Mouse (Mus musculus): Measurements from ENCODE around the gene Psph.

The Psph gene

DNA sequence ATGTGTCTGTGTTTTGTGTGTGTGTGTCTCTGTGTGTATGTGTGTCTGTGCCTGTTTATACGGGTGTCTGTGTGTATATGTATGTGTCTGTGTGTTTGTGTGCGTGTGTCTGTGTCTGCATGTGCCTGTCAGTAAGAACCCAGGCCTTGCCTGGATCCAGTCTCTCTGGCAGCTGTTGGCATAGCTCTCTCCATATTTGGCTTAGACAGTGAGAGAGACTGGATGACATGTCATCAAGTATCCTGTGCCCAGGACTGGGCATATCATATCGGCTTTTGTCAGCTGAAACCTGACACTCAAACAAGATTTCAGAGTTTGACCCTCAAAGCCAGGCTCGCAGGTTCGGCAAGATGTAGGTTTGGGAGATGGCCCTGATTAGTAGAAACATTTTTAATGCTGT lies 56.2 kb downstream of the Psph start:
- no peak for DNase-seq

- peak; percentile 19 for DNase-seq
Measured at GRCm38 (mm10) chr5:129730344-129730743, 56.9 kb downstream of the Psph start.

DNA sequence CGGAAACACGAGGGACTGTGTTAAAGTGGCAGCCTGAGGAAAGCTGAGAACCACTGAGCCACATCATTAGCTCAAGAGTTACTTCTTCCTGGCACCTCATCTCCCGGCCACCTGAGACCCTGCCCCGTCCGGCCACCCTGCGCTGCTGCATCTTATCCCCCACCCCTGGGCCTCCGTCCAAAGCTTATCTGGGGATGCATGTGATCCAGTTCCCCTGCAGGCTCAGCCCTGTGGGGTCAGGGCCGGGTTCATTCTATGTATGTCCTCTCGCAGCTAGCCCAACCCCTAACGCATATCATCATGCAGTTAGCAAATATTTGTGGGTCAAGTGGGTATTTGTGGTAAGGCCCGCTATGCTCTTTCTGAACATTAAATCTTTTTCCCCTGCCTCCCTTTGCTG lies 58.0 kb downstream of the Psph start:
- DNase-seq = peak; percentile 17

DNA sequence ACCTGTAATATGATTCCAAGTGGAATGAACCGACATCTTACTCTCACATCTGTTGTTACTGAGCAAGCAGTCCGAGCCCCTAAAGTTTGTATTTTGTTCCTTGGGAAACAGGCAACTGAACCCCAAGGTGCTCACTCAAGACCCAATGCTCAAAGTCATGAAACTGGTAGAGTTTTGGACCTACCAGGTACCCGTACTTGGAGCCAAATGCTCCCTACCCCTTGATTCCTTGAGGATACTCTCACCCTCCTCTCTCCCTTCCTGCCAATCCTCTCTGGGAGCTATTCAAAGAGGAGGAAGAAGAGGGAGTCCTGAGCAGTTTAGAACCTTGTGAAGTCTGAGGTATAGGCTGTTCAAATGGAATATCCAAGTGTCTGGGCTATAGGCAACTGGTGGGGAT lies 60.5 kb downstream of the Psph start:
- DNase-seq = no peak

DNA sequence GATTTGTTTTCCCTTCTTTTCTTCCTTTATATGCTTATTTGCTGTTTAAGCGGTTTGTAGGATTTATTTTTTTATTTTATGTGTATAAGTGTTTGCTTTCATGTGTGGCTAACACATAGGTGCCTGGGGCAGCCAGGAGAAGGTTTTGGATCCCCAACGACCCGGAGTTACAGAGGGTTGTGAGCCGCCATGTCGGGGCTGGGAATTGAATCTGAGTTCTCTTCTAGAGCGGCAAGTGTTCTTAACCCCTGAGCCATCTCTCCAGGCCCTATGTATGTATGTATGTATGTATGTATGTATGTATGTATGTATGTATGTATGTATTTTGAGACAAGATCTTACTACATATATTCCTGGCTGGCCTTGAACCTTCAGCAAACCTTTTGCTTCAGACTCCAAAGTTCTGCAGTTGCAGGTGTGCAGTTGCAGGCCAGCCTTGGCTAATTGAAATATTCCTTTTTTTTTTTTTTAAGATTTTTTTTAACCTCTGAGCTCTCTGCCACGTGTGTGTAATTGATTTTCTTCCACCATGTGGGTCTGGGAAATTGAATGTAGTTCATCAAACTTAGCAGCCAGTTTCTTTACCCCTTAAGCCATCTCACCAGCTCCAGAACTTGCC lies 61.4 kb downstream of the Psph start:
- DNase-seq = no peak

DNA sequence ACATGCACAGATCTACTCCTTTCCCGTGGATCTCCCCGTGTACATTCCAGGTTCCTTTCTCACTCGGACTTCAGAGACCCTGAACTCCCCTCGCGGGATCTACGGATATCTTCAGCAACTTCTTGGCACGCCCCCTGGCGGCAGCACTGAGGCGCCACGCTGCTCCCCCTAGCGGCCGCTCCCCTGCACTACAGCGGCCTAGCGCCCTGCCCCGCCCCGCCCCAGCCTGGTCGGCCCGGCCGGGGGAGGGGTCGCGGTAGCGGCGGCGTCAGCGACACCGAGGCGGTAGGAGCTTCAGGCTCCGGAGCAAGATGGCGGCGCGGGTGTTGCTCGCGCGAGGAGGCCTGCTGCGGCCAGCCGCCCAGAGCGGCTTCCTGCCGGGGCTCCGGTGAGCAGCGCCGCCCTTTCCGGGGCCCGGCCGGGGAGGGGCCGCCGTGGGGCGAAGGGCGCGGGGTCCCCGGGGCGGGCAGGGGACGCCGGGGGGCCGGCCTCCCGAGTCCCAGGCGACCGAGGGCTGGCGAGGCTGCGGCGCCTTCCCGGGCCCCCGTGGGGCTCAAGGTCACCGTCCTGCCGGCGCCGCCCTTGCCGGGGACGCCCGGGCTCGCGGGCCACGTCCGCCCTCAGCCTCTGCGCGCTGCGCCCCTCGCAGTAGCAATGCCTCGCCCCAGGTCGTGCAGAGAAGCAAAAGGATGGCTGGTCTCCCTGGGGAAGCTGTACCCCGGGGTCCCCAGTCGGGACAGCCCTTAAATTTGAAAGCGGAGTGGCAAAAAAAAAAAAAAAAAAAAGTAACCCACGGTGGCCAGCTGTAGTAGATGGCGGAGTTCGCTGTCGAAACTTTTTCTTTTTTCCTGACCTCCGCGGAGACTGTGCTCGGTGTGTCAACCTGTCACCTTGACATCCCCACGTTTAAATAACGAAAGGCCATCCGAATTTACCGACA lies 62.1 kb downstream of the Psph start, which contains the start of gene Nipsnap2:
TSS of gene Nipsnap2 (plus strand) at position 230 of the 940 bp plus-strand sequence.
- DNase-seq = peak; percentile 91

GRCm38 (mm10) chr5:129724268-129724667 lies 63.0 kb downstream of the Psph start:
- no peak for DNase-seq

- no peak for DNase-seq
Measured at GRCm38 (mm10) chr5:129720176-129720575, 67.1 kb downstream of the Psph start.

DNA sequence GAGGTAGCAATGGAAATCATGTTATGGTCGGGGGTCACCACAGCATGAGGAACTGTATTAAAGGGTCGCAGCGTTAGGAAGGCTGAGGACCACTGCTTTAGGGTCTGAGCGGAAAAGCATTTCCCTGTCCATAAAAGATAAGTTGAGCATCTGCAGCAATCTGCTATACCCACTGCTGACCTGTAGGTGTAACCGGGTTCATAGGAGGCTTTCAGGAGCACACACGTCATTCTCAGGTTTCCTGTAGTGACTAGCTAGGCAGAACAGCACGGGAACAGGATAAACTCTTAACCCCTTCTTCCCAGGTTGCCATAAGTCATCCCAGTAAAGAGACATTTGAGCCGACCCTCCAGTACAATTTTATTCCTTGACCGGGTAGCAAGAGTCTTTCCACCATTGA lies 70.2 kb downstream of the Psph start:
- DNase-seq = no peak

All from lung, postnatal 10 days (tissue).